Mouse (Mus musculus) heart, postnatal 0 days (tissue): ENCODE data around the gene Ddx3x. TPM values are rescaled to one million over a fixed set of nuclear protein-coding genes. Genes with fewer than 3 reads are reported as not detected.
A peak's percentile ranks its signal among the peaks of the same experiment; 100 is the strongest.
"Not testable (repeated sequence)": the region's sequence is repeated elsewhere in the genome, so short reads cannot be mapped to it uniquely, and the experiment has no call there.

Experiments used
- ATAC-seq: fragments of 200-750 bp; cut with Nextera tagmentation; 2 replicates; pipeline ENCODE4 v1.8.0; 2017; ENCODE audit warnings: low read depth, moderate number of reproducible peaks, moderate library complexity; ENCODE audit not compliant: insufficient read depth
- DNase-seq: peaks from one replicate; pipeline ENCODE4 v3.0.0-alpha.2; 2016; ENCODE audit warnings: low spot score
- H3K27ac ChIP-seq: fragments of 300-500 bp; sonication (generic); 2 replicates; pipeline ENCODE4 v1.5.1; 2014; ENCODE audit warnings: low read depth, mild to moderate bottlenecking
- H3K27me3 ChIP-seq: fragments of 300-500 bp; sonication (generic); 2 replicates; pipeline ENCODE4 v1.6.1; 2014; ENCODE audit warnings: low read length, mixed read lengths; ENCODE audit not compliant: control insufficient read depth, insufficient read depth
- H3K36me3 ChIP-seq: fragments of 300-500 bp; sonication (generic); replicated peaks from 2 replicates; pipeline ENCODE4 v1.6.1; 2014; ENCODE audit warnings: low read length, mixed read lengths; ENCODE audit not compliant: control insufficient read depth, insufficient read depth
- H3K4me1 ChIP-seq: fragments of 300-500 bp; sonication (generic); 2 replicates; pipeline ENCODE4 v1.6.1; 2014; ENCODE audit warnings: antibody characterized with exemption; ENCODE audit not compliant: control insufficient read depth, insufficient read depth
- H3K4me2 ChIP-seq: fragments of 300-500 bp; sonication (generic); 2 replicates; pipeline ENCODE4 v1.6.1; 2014; ENCODE audit warnings: low read depth, mild to moderate bottlenecking, low read length, moderate library complexity
- H3K4me3 ChIP-seq: fragments of 300-500 bp; sonication (generic); 2 replicates; pipeline ENCODE4 v1.5.1; 2014; ENCODE audit warnings: low read depth, low read length
- H3K9ac ChIP-seq: fragments of 300-500 bp; sonication (generic); replicated peaks from 2 replicates; pipeline ENCODE4 v1.6.1; 2014; ENCODE audit warnings: low read depth, low read length, mixed read lengths
- H3K9me3 ChIP-seq: fragments of 300-500 bp; sonication (generic); replicated peaks from 2 replicates; pipeline ENCODE4 v1.6.1; 2016; ENCODE audit warnings: low read length; ENCODE audit not compliant: control insufficient read depth
- CTCF ChIP-seq: IDR thresholded peaks from 2 replicates; pipeline ENCODE4 v1.5.1; 2016; ENCODE audit warnings: antibody characterized with exemption, control low read depth, low read depth
- EP300 ChIP-seq: IDR thresholded peaks from 2 replicates; pipeline ENCODE4 v1.6.1; 2016; ENCODE audit warnings: antibody characterized with exemption, low read depth
- WGBS: fragments of 180-500 bp; shearing (Covaris S2); extraction: QIAGEN DNeasy Blood & Tissue Kit; methylation state at CpG from one replicate; pipeline ENCODE4 v1.1.7; 2014; 5-methylcytosine and 5-hydroxymethylcytosine counted together
- polyA plus RNA-seq: library from polyadenylated mRNA; unstranded; fragments of >200 nt; fragmentation: Nextera tagmentation; extraction: Ambion mirVana; gene quantifications from 2 replicates; pipeline ENCODE4 v1.2.1, GENCODE M21; 2015
- total RNA-seq: library from RNA; depleted of rRNA; stranded (reverse); fragments of >200 nt; gene quantifications from 2 replicates; pipeline ENCODE4 v1.2.3, GENCODE M21; 2014; ENCODE audit warnings: low replicate concordance; rRNA removed

Gene Ddx3x
- 61.2 and 102 TPM in 2 replicates for total RNA-seq
- polyA plus RNA-seq = 45.8 and 65.9 TPM in 2 replicates

GRCm38 (mm10) chrX:13280409-13281328 is at the start of gene Ddx3x:
Gene Ddx3x, plus strand, starts transcription at chrX:13280970.
- WGBS = under 1% methylated on average over 56 of the region's 57 CpGs
- peak; percentile 43 for TF ChIP-seq EP300
- TF ChIP-seq CTCF = no peak
- H3K27me3 ChIP-seq = no peaks in the 10 kb centered on the region
- peak within 1 kb of the TSS; percentile 100 for H3K27ac ChIP-seq
- H3K9me3 ChIP-seq = no peaks in the 10 kb centered on the region
- DNase-seq (peak; percentile 93), ATAC-seq (peak; percentile 91)
- peaks cover 3% of the 10 kb centered on the region; the same call in 1 of the 2 replicates for H3K4me1 ChIP-seq
- H3K4me3 ChIP-seq = peak within 1 kb of the TSS; percentile 99
- peaks cover 10% of the 10 kb centered on the region; the same call in 1 of the 2 replicates for H3K36me3 ChIP-seq
- peak within 1 kb of the TSS; percentile 59 for H3K4me2 ChIP-seq
- peak within 1 kb of the TSS; percentile 99 for H3K9ac ChIP-seq

- no peak overlapping the region; the same call in 1 of the 2 replicates for H3K27ac ChIP-seq
- ATAC-seq (no peak), DNase-seq (no peak)
- no peak overlapping the region for H3K4me3 ChIP-seq
- WGBS = 41% methylated on average over 9 of the region's 9 CpGs
- 0 out of 2 replicates have a peak overlapping the region, but pooled peaks have one; percentile 36 for H3K9ac ChIP-seq
- H3K4me2 ChIP-seq = peak overlapping the region; percentile 63; the same call in 1 of the 2 replicates
- TF ChIP-seq CTCF (no peak), EP300 (no peak)
- no peaks in the 10 kb centered on the region for H3K4me1 ChIP-seq
- H3K9me3 ChIP-seq = no peaks in the 10 kb centered on the region
- H3K36me3 ChIP-seq = no peaks in the 10 kb centered on the region
- no peaks in the 10 kb centered on the region for H3K27me3 ChIP-seq
These were observed 49.5 kb upstream of the Ddx3x start for GRCm38 (mm10) chrX:13231243-13231642.

GRCm38 (mm10) chrX:13232834-13233233 is 47.9 kb upstream of the Ddx3x start:
- H3K9me3 ChIP-seq, H3K4me3 ChIP-seq, DNase-seq, H3K4me2 ChIP-seq, H3K27me3 ChIP-seq, H3K9ac ChIP-seq, H3K4me1 ChIP-seq, ATAC-seq, H3K27ac ChIP-seq, H3K36me3 ChIP-seq: not testable (repeated sequence)
- WGBS = 94% methylated on average over 1 of the region's 1 CpGs

- no peak for ATAC-seq
- no peak for DNase-seq
- no peak overlapping the region for H3K4me2 ChIP-seq
- no peak overlapping the region for H3K9ac ChIP-seq
- no peak overlapping the region for H3K27ac ChIP-seq
- H3K4me1 ChIP-seq = no peaks in the 10 kb centered on the region
- no peaks in the 10 kb centered on the region for H3K9me3 ChIP-seq
- no peaks in the 10 kb centered on the region for H3K36me3 ChIP-seq
- TF ChIP-seq EP300 (no peak), CTCF (no peak)
- H3K4me3 ChIP-seq = no peak overlapping the region
- peaks cover 7% of the 10 kb centered on the region; the same call in 1 of the 2 replicates for H3K27me3 ChIP-seq
- WGBS = 58% methylated on average over 2 of the region's 2 CpGs
These were observed 47.1 kb upstream of the Ddx3x start for GRCm38 (mm10) chrX:13233631-13234030.

GRCm38 (mm10) chrX:13234709-13235108 is 46.1 kb upstream of the Ddx3x start:
- H3K27me3 ChIP-seq = peaks cover 7% of the 10 kb centered on the region; the same call in 1 of the 2 replicates
- WGBS = 47% methylated on average over 4 of the region's 4 CpGs
- ATAC-seq = no peak

More at GRCm38 (mm10) chrX:13234709-13235108, 46.1 kb upstream of the Ddx3x start:
- H3K4me1 ChIP-seq = no peaks in the 10 kb centered on the region
- no peak overlapping the region for H3K4me2 ChIP-seq
- H3K4me3 ChIP-seq = no peak overlapping the region
- DNase-seq = no peak
- no peaks in the 10 kb centered on the region for H3K36me3 ChIP-seq
- TF ChIP-seq CTCF (no peak), EP300 (no peak)
- no peak overlapping the region for H3K9ac ChIP-seq
- H3K9me3 ChIP-seq = no peaks in the 10 kb centered on the region
- H3K27ac ChIP-seq = no peak overlapping the region
